Mouse (Mus musculus) stomach, postnatal 0 days (tissue): ENCODE measurements at regions not wholly inside any gene's neighbourhood (a gene's known extent, or its start where the extent isn't known, plus 50 kb on each side); places are given as distances from the start of the nearest gene placed in this dataset.

Experiments used
- ATAC-seq: fragments of 200-750 bp; cut with Nextera tagmentation; 2 replicates; pipeline ENCODE4 v1.8.0; 2017; ENCODE audit not compliant: low FRiP score, low TSS enrichment
- DNase-seq: peaks from one replicate; pipeline ENCODE4 v3.0.0-alpha.2; 2016; ENCODE audit warnings: low spot score
- H3K27ac ChIP-seq: fragments of 300-500 bp; sonication (generic); replicated peaks from 2 replicates; pipeline ENCODE4 v1.5.1; 2014; ENCODE audit warnings: mild to moderate bottlenecking, control low read depth
- H3K27me3 ChIP-seq: fragments of 300-500 bp; sonication (generic); 2 replicates; pipeline ENCODE4 v1.6.1; 2014; ENCODE audit warnings: low read length; ENCODE audit not compliant: control insufficient read depth, insufficient read depth
- H3K36me3 ChIP-seq: fragments of 300-500 bp; sonication (generic); 2 replicates; pipeline ENCODE4 v1.6.1; 2014; ENCODE audit warnings: low read length, mixed read lengths; ENCODE audit not compliant: control insufficient read depth, insufficient read depth
- H3K4me1 ChIP-seq: fragments of 300-500 bp; sonication (generic); replicated peaks from 2 replicates; pipeline ENCODE4 v1.6.1; 2014; ENCODE audit warnings: antibody characterized with exemption; ENCODE audit not compliant: control insufficient read depth, insufficient read depth
- H3K4me2 ChIP-seq: fragments of 300-500 bp; sonication (generic); replicated peaks from 2 replicates; pipeline ENCODE4 v1.6.1; 2014; ENCODE audit warnings: low read depth, mild to moderate bottlenecking, control low read depth, moderate library complexity
- H3K4me3 ChIP-seq: fragments of 300-500 bp; sonication (generic); 2 replicates; pipeline ENCODE4 v1.5.1; 2014; ENCODE audit warnings: low read depth, low read length, control low read depth
- H3K9ac ChIP-seq: fragments of 300-500 bp; sonication (generic); 2 replicates; pipeline ENCODE4 v1.6.1; 2014; ENCODE audit warnings: mild to moderate bottlenecking, low read length, control low read depth, mixed read lengths
- H3K9me3 ChIP-seq: fragments of 300-500 bp; sonication (generic); 2 replicates; pipeline ENCODE4 v1.6.1; 2016; ENCODE audit warnings: low read length; ENCODE audit not compliant: control insufficient read depth
- CTCF ChIP-seq: IDR thresholded peaks from 2 replicates; pipeline ENCODE4 v1.5.1; 2016; ENCODE audit warnings: antibody characterized with exemption, low read depth, mild to moderate bottlenecking, moderate library complexity
- EP300 ChIP-seq: optimal IDR thresholded peaks from 2 replicates; pipeline ENCODE3; 2016; ENCODE audit warnings: antibody characterized with exemption
- WGBS: fragments of 180-500 bp; shearing (Covaris S2); extraction: QIAGEN DNeasy Blood & Tissue Kit; methylation state at CpG from one replicate; pipeline ENCODE4 v1.1.7; 2014; 5-methylcytosine and 5-hydroxymethylcytosine counted together

DNA sequence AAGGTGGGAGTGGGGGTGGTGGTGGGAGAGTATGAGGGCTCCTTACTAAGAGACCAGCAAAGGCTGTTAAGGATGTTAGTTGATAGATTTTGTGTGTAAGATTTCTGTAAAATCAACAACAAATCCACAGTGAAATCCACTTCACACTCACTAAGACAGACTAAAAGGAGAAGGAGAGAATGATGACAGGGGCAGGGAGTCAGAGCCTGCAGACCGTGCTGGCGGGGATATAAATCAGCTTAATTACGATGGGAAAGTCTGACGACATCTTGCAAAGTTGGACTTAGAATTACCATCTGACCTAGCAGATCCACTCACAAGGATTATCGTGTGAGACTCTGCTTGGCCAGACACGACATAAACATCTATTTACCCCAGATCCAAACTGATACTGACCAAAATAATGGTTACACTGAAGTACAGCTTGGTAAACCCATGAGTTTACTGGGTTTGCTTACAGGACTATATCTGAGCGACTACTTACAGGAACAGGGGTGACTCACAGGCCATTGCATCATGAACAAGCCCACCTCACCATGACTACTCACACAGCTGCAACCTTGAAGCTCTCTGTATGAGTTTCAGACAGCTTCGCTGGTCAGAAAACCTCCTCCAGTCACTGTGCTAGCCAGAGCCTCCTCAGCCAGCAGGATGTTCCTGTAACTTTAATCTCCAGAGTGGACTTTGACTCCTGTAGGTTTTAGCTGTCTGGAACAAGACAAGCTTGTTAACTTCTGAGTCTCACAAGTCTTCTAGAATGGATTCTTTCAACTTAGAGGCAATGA, 50.5 kb upstream of the Ednra start:
- Histone ChIP-seq H3K27ac (0 out of 2 replicates have a peak overlapping the region, but pooled peaks have one; percentile 45), H3K4me2 (no peak overlapping the region), H3K9me3 (no peaks in the 10 kb centered on the region), H3K4me1 (no peaks in the 10 kb centered on the region), H3K27me3 (no peaks in the 10 kb centered on the region), H3K36me3 (no peaks in the 10 kb centered on the region), H3K9ac (no peak overlapping the region), H3K4me3 (no peak overlapping the region)
- TF ChIP-seq EP300 (no peak), CTCF (no peak)
- peak; percentile 74; the same call in 1 of the 2 replicates for ATAC-seq
- DNase-seq, result no peak
- WGBS, result 40% methylated on average over 8 of the region's 8 CpGs

DNA sequence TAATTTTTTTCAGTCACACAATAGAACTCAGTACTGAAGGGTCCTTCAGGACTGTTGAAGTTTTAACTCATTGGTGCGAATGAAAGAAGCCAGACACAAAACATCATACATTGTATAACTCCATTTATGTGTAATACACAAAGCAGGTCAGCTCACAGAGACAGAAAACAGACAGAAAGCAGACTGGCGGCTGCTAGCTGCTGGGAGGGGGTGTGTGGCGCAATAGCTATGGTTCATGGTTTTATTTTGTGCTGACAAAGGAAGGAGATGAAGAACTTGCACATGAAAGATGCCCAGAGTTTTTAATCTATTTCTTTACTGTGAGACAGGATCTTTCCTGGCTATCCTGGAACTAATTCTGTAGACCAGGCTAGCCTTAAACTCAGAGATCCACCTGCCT, 51.3 kb upstream of the Ednra start:
- Histone ChIP-seq H3K9me3 (no peaks in the 10 kb centered on the region), H3K4me1 (no peaks in the 10 kb centered on the region), H3K27me3 (no peaks in the 10 kb centered on the region), H3K9ac (no peak overlapping the region), H3K4me2 (no peak overlapping the region), H3K4me3 (no peak overlapping the region), H3K36me3 (no peaks in the 10 kb centered on the region), H3K27ac (no peak overlapping the region)
- no peak for TF ChIP-seq EP300
- no peak for TF ChIP-seq CTCF
- ATAC-seq, result no peak
- DNase-seq, result no peak
- WGBS, result 68% methylated on average over 3 of the region's 3 CpGs

DNA sequence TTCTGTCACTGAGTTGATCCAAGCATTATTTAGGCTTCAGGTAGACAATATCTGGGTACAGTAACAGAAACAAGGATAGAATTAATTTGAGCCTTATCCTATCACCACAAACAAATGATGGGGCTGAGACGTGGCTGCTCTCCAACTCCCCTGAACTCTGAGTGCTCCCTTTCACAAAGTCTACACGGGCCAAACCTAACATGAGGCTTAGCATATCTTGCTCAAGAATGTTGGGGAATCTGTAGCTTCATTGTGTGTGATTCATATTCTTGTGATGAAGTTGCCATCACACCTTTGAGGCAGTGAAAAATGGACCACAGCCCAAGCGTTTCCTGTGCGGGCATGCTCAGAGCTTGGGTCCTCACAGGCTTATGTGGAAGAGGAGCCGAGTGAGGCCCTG, 53.3 kb upstream of the Ednra start:
- 41% methylated on average over 5 of the region's 5 CpGs for WGBS
- ATAC-seq (no peak; the same call in 1 of the 2 replicates), DNase-seq (no peak)
- Histone ChIP-seq H3K27ac (no peak overlapping the region), H3K9me3 (no peaks in the 10 kb centered on the region), H3K4me1 (no peaks in the 10 kb centered on the region), H3K36me3 (no peaks in the 10 kb centered on the region), H3K27me3 (no peaks in the 10 kb centered on the region), H3K9ac (no peak overlapping the region), H3K4me3 (no peak overlapping the region), H3K4me2 (no peak overlapping the region)
- TF ChIP-seq CTCF, result no peak
- no peak for TF ChIP-seq EP300

DNA sequence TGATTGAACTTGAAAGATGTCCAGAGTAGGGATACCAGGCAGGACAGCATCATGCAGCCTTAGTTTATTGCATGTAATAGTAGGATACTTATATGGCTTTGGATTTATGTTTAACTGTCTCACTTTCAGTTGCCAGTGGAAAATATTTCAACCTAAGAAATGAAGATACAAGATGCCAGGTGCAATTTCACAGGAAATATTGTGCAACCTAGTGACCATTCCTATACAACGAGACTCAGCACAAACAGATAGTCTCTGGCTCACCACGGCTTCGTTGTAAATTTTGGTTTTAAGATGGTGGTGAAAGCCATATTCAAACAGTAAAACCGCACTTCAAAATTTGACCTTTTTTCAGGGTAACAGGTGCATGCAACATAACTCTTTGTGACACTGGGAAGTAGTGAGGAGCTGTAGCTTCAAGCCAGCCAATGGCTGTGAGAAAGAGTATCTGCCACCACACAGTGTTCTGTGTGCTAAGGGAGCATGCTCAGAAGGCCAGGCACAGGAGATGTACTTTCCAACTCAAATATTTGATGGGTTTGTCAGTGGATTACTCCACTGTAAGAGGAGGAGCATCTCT, 61.5 kb upstream of the Ednra start:
- ATAC-seq (no peak), DNase-seq (no peak)
- Histone ChIP-seq H3K4me2 (no peak overlapping the region), H3K27ac (no peak overlapping the region), H3K27me3 (no peaks in the 10 kb centered on the region), H3K9me3 (no peaks in the 10 kb centered on the region), H3K9ac (no peak overlapping the region), H3K4me1 (no peaks in the 10 kb centered on the region), H3K4me3 (no peak overlapping the region), H3K36me3 (no peaks in the 10 kb centered on the region)
- TF ChIP-seq EP300 (no peak), CTCF (no peak)
- 85% methylated on average over 4 of the region's 4 CpGs for WGBS

DNA sequence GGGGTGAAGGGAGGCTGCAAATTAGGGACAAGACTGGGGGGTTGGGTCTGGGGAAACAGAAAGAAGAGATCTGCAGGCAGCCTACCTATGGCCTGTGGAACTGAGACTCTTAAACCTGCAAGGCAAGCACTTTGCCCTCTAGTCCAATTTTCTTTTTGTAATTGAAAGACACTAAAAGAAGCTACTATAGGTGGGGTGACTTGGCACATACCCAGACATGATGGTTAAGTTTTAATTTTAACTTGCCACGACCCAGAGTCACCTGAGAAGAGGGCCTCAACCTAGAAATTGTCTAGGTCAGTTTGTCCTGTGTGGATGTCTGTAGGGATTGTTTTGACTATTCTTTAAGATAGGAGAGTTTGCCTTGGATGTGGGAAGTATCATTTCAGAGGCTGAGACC, 70.6 kb upstream of the Ednra start:
- TF ChIP-seq EP300 (no peak), CTCF (no peak)
- WGBS, result 63% methylated on average over 1 of the region's 1 CpGs

More for the DNA sequence above, 70.6 kb upstream of the Ednra start:
- Histone ChIP-seq H3K36me3 (no peaks in the 10 kb centered on the region), H3K9ac (no peak overlapping the region), H3K4me1 (no peaks in the 10 kb centered on the region), H3K9me3 (no peaks in the 10 kb centered on the region), H3K4me3 (no peak overlapping the region), H3K27ac (no peak overlapping the region), H3K4me2 (no peak overlapping the region), H3K27me3 (no peaks in the 10 kb centered on the region)
- ATAC-seq, result no peak
- DNase-seq, result no peak
